Mouse (Mus musculus) mouse trophoblast stem cell (cell line): ENCODE data around the gene Prpf31.

Experiments used
- in situ Hi-C, 2 experiments: fragments of 300-500 bp; cut with MseI, MboI; formaldehyde crosslinking; loops; 2 replicates in 1 of 2; 3 replicates in 1 of 2; pipeline ENCODE4 v1.15.1; 2025

Prpf31 gene

DNA sequence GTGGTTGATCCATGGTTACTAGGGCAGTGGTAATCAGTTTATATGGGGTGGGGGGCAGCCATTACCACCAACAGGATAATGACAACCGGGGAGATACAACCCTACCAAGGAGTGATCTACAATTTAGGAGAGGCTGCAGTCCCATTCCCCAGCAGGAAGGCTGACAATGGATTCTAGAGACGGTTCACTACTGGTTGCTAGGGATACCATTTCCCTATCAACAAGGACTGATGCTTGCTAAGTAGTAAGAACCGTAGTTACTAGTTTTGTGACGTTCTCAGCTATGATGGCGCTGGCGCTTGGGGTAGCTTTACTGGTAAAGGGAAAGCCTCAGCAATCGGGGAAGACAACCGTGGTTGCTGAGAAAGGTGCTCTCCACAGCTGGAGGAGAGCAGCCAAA lies 54.9 kb downstream of the Prpf31 start:
- in situ Hi-C loops, result loop anchor here in 1 of 2 experiments (10.0 to 25.0 kb wide), 2 partner anchors 130 to 228 kb away; partner anchors contain the start of gene Lilra6

DNA sequence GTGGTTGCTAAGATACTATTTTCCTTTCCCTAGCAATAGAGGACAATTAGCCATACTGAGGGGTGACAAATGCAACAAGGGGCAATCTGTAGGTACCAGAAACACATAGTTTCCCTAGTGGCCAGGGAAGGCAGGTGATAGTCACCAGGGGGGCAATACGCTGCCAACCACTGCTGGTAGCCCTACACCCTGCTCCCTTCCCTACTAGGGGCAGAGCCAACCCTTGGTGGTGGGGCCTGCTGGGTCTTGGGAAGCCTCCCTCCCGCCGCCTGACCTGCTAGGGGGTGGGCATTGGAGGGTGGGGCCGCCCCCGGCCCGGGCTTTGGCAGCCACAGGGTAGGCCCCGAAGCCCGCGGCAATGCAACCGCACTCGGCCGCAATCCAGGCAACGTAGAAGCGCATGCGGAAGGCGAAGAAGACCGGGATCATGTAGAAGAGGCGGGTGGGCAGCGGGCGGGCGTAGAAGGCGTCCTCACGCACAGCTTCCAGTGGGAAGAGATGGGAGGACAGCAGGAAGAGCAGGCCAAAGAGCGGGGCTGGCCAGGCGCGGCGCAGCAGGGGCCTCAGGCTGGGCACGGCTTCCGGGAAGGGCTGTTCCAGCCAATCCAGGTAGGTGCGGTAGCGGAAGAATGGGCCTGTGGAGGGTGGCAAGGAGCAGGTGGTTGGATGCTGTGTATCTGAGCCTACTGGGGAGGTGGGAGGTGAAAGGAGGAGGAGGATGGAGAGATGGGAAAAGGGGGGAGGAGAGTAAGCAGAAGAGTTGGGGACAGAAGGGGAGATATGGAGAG lies 55.8 kb downstream of the Prpf31 start:
- in situ Hi-C loops, result loop anchor here in 1 of 2 experiments (10.0 to 25.0 kb wide), 2 partner anchors 129 to 227 kb away; partner anchors contain the start of gene Lilra6

DNA sequence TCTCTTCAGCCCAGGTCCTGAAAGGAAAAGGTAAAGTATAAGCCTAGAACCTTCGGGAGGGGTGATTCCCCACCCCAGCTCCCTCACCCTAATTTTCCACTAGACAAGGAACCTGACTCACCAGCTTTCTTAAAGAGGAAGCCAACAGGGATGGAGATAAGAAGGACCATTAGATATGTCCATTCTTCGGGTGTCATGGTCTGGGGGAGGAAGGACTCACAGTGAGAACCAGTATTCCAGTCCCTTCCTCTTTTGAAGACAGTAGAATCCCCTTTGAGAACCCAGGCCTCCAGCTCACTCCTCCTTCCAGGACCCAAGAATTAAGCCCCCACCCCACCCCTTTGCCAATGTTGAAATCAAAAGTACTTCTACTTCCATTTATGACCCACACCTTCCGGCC lies 62.1 kb downstream of the Prpf31 start:
- in situ Hi-C loops, result loop anchor here in 1 of 2 experiments (25.0 kb wide), 1 partner anchor 220 kb away; the partner anchor contains the start of gene Lilra6
